Mouse (Mus musculus): ENCODE results near the gene Zbtb16.

GRCm38 (mm10) chr9:48795740-48796139 lies 40.3 kb downstream of the Zbtb16 start:
- TF ChIP-seq CTCF (IDR thresholded peaks at IDR 0.05; ENCODE audit: extremely low read depth, insufficient read length, insufficient replicate concordance, low read depth, low read length) (no peak), POLR2A (IDR thresholded peaks at IDR 0.05; ENCODE audit: low read depth, low read length) (no peak)
